Mouse (Mus musculus): Measurements from ENCODE around the gene Zfp968.
"Not testable (repeated sequence)": the region's sequence is repeated elsewhere in the genome, so short reads cannot be mapped to it uniquely, and the experiment has no call there.

Gene Zfp968

GRCm38 (mm10) chr2:175372136-175372535, at the start of gene Zfp968:
Gene Zfp968 (plus strand): TSS chr2:175372436.
- DNase-seq = not testable (repeated sequence)

GRCm38 (mm10) chr2:175338097-175338496, 34.1 kb upstream of the Zfp968 start, which contains the start of gene Gm4631:
Gene Gm4631 (minus strand): TSS chr2:175338197.
- not testable (repeated sequence) for DNase-seq
